Mouse (Mus musculus) cerebellum, adult 2 months (tissue): ENCODE results near the gene Immt. TPM values are rescaled to one million over a fixed set of nuclear protein-coding genes. Genes with fewer than 3 reads are reported as not detected.
A peak's percentile ranks its signal among the peaks of the same experiment; 100 is the strongest.
"Not testable (repeated sequence)": the region's sequence is repeated elsewhere in the genome, so short reads cannot be mapped to it uniquely, and the experiment has no call there.

Source experiments
- DNase-seq, 2 experiments: peaks; one replicate each; pipeline ENCODE4 v3.0.0; 2021
- H3K27ac ChIP-seq: fragments of 200-500 bp; 2 replicates; pipeline ENCODE4 v1.5.1; 2012; ENCODE audit warnings: low read length, control low read depth, inconsistent platforms; ENCODE audit not compliant: insufficient read depth
- H3K27me3 ChIP-seq: fragments of 200-500 bp; 2 replicates; pipeline ENCODE4 v1.6.1; 2012; ENCODE audit warnings: inconsistent platforms, mild to moderate bottlenecking, low read length, moderate library complexity; ENCODE audit not compliant: control insufficient read depth, insufficient read depth
- H3K4me1 ChIP-seq: fragments of 200-500 bp; 2 replicates; pipeline ENCODE4 v1.6.1; 2011; ENCODE audit warnings: low read length; ENCODE audit not compliant: control insufficient read depth, insufficient read depth
- H3K4me3 ChIP-seq: fragments of 200-500 bp; replicated peaks from 2 replicates; pipeline ENCODE3; 2011; ENCODE audit warnings: mild to moderate bottlenecking, low read depth, low read length, control low read depth; ENCODE audit not compliant: insufficient read depth
- CTCF ChIP-seq: fragments of 200-500 bp; IDR thresholded peaks from 2 replicates; pipeline ENCODE4 v1.5.1; 2011; ENCODE audit warnings: low read depth, mild to moderate bottlenecking, control low read depth, low read length, moderate library complexity, borderline replicate concordance; ENCODE audit not compliant: insufficient read depth
- POLR2A ChIP-seq: fragments of 200-500 bp; IDR thresholded peaks from 2 replicates; pipeline ENCODE4 v1.6.1; 2011; ENCODE audit warnings: low read length, control low read depth, borderline replicate concordance; ENCODE audit not compliant: insufficient read depth
- WGBS: fragments of 180-500 bp; shearing (Covaris S2); methylation state at CpG from one replicate; pipeline ENCODE4 v1.1.7; 2018; 5-methylcytosine and 5-hydroxymethylcytosine counted together
- polyA plus RNA-seq: library from polyadenylated mRNA; depleted of rRNA; stranded (reverse); fragments of >200 nt; gene quantifications from 2 replicates; pipeline ENCODE4 v1.2.3, GENCODE M21; 2012

Gene Immt
- polyA plus RNA-seq, 1 experiment: 115 TPM

DNA sequence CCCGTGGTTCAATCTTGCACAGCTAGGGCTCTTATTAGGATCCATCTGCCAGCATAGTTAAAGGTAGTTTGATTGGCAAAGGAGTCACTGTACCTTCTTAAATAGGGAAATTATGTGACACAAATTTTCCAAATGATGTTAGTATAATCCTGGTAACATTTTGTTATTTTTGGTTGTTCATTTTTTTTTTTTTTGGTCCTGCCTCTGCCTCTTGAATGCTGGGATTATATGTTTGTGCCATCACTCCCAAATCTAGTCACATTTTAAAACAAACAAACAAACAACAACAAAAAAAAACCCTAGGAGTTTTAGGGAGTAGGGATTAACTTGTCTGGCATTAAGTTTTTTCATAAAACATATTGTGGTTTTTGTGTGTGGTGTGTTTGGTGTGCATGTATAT lies 4.3 kb upstream of the Immt start, which contains the start of gene Mrpl35:
Mrpl35 (minus strand) TSS at position 101 of the 400 bp plus-strand sequence.
- Histone ChIP-seq H3K4me1 (peaks cover 4% of the 10 kb centered on the region; the same call in 1 of the 2 replicates), H3K27ac (no peak within 1 kb of the TSS), H3K4me3 (no peak within 1 kb of the TSS), H3K27me3 (no peaks in the 10 kb centered on the region)
- no peak for TF ChIP-seq POLR2A
- TF ChIP-seq CTCF: no peak
- DNase-seq: no peak
- 31% methylated on average over 1 of the region's 1 CpGs for WGBS

DNA sequence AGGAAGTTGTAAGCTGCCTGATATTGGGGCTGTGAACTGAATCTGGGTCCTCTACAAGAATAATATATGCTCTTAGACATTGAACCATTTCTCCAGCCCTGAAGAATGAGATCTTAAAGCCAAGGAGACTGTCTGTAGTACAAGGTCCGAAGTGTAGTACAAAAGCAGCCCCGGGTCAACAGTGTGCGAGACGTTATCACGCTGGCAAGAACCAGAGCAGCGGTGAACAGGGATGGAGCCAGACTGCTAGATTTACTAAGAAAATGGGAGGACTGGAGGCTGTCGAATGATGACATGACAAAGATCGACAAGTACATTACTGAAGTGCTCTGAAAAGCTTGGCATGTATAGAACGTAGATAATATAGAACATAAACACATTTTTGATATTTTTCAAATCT lies 1.4 kb upstream of the Immt start:
- H3K4me3 ChIP-seq: no peak overlapping the region
- no peaks in the 10 kb centered on the region for H3K27me3 ChIP-seq
- DNase-seq: no peak
- H3K27ac ChIP-seq: no peak overlapping the region
- TF ChIP-seq POLR2A (no peak), CTCF (no peak)
- 87% methylated on average over 9 of the region's 9 CpGs for WGBS
- H3K4me1 ChIP-seq: no peaks in the 10 kb centered on the region

DNA sequence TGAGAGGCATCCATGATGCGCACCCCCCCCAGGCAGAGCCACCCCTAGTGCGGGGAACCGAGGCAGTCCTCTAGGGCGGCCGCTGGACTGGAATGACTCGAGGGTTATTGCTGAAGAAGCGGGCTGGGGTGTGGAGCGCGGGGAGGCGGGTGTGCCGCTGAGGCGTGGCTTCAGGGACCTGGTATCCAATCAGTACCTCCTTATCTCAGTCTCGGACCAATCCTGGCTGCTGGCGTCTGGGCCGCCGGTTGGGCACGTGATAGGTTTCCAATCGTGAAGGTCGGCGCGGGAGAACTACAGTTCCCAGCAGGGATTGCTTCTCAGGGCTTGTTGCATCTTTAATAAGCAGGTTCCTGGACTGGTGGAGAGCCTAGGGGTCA lies 440 bp downstream of the Immt start:
- Histone ChIP-seq H3K4me3 (peak overlapping the region; percentile 77), H3K27ac (peak overlapping the region; percentile 89), H3K27me3 (no peaks in the 10 kb centered on the region), H3K4me1 (no peaks in the 10 kb centered on the region; the same call in 1 of the 2 replicates)
- TF ChIP-seq CTCF (no peak), POLR2A (no peak; the same call in 1 of the 2 replicates)
- DNase-seq: peak; percentile 94 to 98
- WGBS: under 1% methylated on average over 21 of the region's 21 CpGs

DNA sequence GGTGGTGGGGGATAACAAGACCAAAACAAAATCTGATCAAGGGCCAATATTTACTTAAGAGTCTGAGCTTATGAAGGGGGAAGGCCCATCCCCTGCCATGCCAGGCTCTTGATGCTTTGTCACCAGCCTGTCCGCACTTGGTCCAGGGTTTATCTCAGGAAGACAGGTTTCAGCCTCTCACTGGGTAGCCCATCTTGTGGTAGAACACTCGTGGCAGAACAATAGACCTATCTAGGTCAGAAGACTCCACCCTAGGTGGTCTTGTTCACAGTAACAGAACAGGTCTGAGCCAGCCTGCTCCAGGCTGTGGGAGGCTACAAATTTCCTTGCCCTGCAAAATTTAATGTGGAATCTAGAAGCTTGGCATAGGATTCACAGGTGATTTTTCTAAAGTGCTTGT lies 5.7 kb downstream of the Immt start:
- Histone ChIP-seq H3K27ac (no peak overlapping the region), H3K4me3 (no peak overlapping the region), H3K4me1 (no peaks in the 10 kb centered on the region; the same call in 1 of the 2 replicates), H3K27me3 (no peaks in the 10 kb centered on the region)
- peak; percentile 36 to 47 for DNase-seq
- no peak for TF ChIP-seq POLR2A
- WGBS: 19% methylated on average over 2 of the region's 2 CpGs

DNA sequence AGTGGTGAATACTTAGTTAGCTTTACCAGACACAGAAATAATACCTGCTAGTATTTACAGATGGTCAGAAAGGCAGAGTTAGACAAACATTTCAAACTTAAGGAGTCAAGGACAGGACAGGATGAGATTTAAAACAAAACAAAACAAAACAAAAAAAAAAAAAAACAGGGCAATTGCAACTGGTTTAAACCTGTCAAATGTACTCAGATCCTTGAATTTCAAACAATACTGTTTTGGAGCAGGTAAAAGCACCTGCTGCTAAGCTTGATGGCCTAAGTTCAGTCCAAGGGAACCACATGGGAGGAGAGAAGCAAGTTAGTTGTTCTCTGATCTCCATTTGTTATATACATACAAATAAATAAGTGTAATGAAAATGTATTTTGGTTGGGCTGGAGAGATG lies 8.7 kb downstream of the Immt start:
- H3K4me1 ChIP-seq: no peaks in the 10 kb centered on the region; the same call in 1 of the 2 replicates
- H3K27ac ChIP-seq: no peak overlapping the region
- H3K4me3 ChIP-seq: no peak overlapping the region
- H3K27me3 ChIP-seq: no peaks in the 10 kb centered on the region
- no peak for DNase-seq
- TF ChIP-seq CTCF (no peak), POLR2A (no peak)

DNA sequence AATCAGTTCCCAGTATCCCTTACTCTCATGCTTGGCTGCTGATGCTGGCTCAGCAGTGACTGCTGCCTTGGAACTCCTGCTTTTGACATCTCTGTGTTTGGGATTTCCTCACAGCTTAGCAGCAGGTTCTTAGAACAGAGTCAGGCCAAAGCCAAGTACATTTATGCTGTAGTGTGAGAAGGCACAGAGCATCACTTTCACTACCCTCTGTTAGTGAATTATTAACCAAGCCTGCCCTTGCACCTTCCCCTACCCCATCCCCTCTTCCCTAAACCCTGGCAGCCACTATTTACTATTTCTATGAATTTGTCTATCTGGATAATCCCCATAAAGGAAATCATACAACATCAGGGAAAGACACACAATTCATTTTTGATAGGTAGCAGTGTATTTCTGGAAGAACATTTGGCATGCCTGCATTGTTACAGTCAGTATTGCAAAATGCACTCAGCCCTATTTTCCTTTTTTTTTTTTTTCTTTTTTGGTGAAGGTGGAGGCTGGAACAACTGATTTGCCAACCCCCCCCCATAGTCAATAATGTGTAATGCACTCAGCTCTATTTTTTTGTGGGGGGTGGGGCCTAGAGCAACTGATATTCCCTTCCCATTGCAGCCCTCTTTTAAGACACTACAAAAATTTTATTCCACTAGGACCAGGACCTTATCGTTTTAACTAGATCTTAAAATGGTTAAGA lies 9.6 kb downstream of the Immt start:
- H3K27ac ChIP-seq: no peak overlapping the region
- no peak overlapping the region for H3K4me3 ChIP-seq
- no peak for DNase-seq
- H3K27me3 ChIP-seq: no peaks in the 10 kb centered on the region
- H3K4me1 ChIP-seq: no peaks in the 10 kb centered on the region; the same call in 1 of the 2 replicates
- 98% methylated on average over 1 of the region's 1 CpGs for WGBS
- TF ChIP-seq CTCF (no peak), POLR2A (no peak)

DNA sequence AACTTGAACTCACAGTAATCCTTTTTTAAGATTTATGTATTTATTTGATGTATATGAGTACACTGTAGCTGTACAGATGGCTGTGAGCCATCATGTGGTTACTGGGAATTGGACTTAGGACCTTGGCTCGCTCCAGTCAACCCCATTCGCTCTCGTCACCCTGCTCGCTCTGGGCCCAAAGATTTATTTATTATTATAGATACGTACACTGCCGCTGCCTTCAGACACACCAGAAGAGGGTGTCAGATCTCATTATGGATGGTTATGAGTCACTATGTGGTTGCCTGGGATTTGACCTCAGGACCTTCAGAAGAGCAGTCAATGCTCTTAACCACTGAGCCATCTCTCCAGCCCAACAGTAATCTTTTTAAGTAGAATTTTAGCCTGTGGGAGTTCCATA lies 15.8 kb downstream of the Immt start:
- H3K27ac ChIP-seq: not testable (repeated sequence)
- 94% methylated on average over 6 of the region's 6 CpGs for WGBS

DNA sequence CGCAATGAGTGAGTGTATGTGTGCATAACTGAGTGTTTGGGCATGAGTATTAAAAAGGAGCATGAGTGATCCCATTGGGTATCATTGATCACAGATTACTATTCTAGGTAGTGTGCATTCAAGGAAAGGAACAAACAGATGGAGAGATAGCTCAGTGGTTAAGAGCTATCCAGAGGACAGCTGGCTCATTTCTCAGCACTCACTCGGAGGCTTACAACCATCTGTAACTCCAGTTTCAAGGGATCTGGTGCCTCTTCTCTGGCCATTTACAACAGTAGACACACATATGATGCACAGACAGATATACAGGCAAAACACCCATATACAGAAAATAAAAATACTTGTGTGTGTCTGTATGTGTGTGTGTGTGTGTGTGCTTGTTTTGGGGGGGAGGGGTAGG lies 36.6 kb downstream of the Immt start:
- 71% methylated on average over 2 of the region's 2 CpGs for WGBS
- no peak overlapping the region for H3K27ac ChIP-seq
- H3K4me1 ChIP-seq: no peaks in the 10 kb centered on the region
- TF ChIP-seq POLR2A (no peak), CTCF (no peak)
- no peak for DNase-seq
- no peaks in the 10 kb centered on the region for H3K27me3 ChIP-seq
- no peak overlapping the region for H3K4me3 ChIP-seq

More for the DNA sequence above, 15.8 kb downstream of the Immt start:
- not testable (repeated sequence) for H3K27me3 ChIP-seq, H3K4me3 ChIP-seq, DNase-seq, H3K4me1 ChIP-seq
